Mouse (Mus musculus): ENCODE results near the gene Nat9.

Nat9 gene

GRCm38 (mm10) chr11:115187693-115188092 is at the start of gene Nat9:
TSS of gene Nat9 (minus strand) at chr11:115187859.
- no peak for DNase-seq (ENCODE audit: low spot score)

- no peak for DNase-seq (ENCODE audit: low spot score)
Measured at GRCm38 (mm10) chr11:115236570-115236969, 48.9 kb upstream of the Nat9 start.

GRCm38 (mm10) chr11:115234320-115235044 is 46.8 kb upstream of the Nat9 start:
- DNase-seq (ENCODE audit: low spot score): no peak

GRCm38 (mm10) chr11:115233526-115234290 is 46.0 kb upstream of the Nat9 start:
- DNase-seq (ENCODE audit: low spot score): no peak

- DNase-seq (ENCODE audit: low spot score): no peak
Measured at GRCm38 (mm10) chr11:115232889-115233288, 45.2 kb upstream of the Nat9 start.

- DNase-seq (ENCODE audit: low spot score): no peak
Measured at GRCm38 (mm10) chr11:115231924-115232323, 44.3 kb upstream of the Nat9 start.

GRCm38 (mm10) chr11:115231168-115231915 is 43.7 kb upstream of the Nat9 start:
- DNase-seq (ENCODE audit: low spot score): peak; percentile 19

GRCm38 (mm10) chr11:115229021-115229930 is 41.6 kb upstream of the Nat9 start:
- DNase-seq (ENCODE audit: low spot score): no peak

- no peak for DNase-seq (ENCODE audit: low spot score)
Measured at GRCm38 (mm10) chr11:115228430-115228829, 40.8 kb upstream of the Nat9 start.

GRCm38 (mm10) chr11:115227640-115228039 is 40.0 kb upstream of the Nat9 start:
- no peak for DNase-seq (ENCODE audit: low spot score)

- DNase-seq (ENCODE audit: low spot score): no peak
Measured at GRCm38 (mm10) chr11:115226811-115227491, 39.3 kb upstream of the Nat9 start.

- no peak for DNase-seq (ENCODE audit: low spot score)
Measured at GRCm38 (mm10) chr11:115225301-115225700, 37.6 kb upstream of the Nat9 start.

GRCm38 (mm10) chr11:115224889-115225288 is 37.2 kb upstream of the Nat9 start:
- no peak for DNase-seq (ENCODE audit: low spot score)

- DNase-seq (ENCODE audit: low spot score): no peak
Measured at GRCm38 (mm10) chr11:115223877-115224276, 36.2 kb upstream of the Nat9 start.

- DNase-seq (ENCODE audit: low spot score): no peak
Measured at GRCm38 (mm10) chr11:115223451-115223850, 35.8 kb upstream of the Nat9 start.

GRCm38 (mm10) chr11:115222570-115222969 is 34.9 kb upstream of the Nat9 start:
- DNase-seq (ENCODE audit: low spot score): no peak

GRCm38 (mm10) chr11:115222077-115222476 is 34.4 kb upstream of the Nat9 start:
- DNase-seq (ENCODE audit: low spot score): no peak

- DNase-seq (ENCODE audit: low spot score): no peak
Measured at GRCm38 (mm10) chr11:115219685-115220084, 32.0 kb upstream of the Nat9 start.

- DNase-seq (ENCODE audit: low spot score): no peak
Measured at GRCm38 (mm10) chr11:115219263-115219662, 31.6 kb upstream of the Nat9 start.

GRCm38 (mm10) chr11:115217439-115218410 is 30.1 kb upstream of the Nat9 start:
- DNase-seq (ENCODE audit: low spot score): no peak
